Mouse (Mus musculus) R1 (cell line): Measurements from ENCODE around the gene Ripk3.

Experiments used
- DNase-seq: peaks from one replicate; pipeline ENCODE4 v3.0.0-alpha.2; 2018; ENCODE audit warnings: low read depth, low spot score

Gene Ripk3

DNA sequence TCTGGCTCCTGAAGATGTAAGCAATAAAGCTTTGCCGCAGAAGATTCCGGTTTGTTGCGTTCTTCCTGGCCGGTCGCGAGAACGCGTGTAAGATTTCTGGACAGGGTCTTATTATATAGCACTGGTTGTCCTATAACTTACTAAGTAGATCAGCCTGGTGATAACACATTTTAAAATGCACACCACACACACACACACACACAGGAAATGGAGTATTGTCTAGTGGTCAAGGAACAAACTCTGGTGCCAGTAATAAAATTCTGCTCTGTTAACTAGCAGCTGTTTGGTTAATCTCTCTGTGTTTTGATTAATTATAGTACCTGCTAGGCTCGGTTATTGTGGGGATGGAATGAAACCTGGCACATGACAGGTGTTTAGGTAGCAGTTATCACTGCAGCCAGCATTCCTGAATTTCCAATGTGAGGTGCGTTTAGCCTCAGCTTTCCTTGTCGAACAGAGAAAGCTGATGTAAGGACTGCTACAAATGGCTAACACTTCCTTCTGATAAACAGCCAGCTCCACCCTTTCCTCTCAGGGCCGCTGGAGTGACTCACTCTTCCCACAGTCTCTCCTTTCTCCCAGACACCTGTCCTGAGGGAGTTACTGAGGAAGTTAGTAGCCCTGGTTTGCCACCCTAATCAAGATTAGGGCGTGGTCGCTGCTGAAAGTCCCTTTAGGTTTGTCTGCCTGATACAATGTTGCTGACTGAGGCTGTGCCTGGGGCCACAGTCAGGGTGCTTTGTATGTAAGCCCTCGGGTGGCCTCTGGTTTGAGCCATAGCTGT lies 6.9 kb upstream of the Ripk3 start:
- DNase-seq: no peak

DNA sequence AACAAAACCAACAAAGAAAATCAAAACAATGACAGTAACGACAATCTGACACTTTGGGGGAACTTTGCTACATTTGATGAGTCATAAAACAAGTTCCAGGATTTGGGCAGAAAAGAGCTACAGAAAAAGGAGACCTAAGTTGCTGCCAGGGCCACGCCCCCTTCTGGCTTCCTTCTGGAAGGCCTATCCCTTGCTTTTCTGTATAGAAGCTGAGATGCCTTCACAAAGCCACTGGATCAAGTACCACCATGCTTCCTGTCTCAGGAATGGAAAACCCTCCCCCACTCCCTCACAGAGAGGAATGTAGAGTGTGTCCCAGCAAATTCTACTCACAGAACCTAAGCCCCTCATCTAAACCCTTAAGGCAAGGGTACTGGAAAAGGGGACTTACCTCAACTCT lies 5.3 kb upstream of the Ripk3 start:
- no peak for DNase-seq

DNA sequence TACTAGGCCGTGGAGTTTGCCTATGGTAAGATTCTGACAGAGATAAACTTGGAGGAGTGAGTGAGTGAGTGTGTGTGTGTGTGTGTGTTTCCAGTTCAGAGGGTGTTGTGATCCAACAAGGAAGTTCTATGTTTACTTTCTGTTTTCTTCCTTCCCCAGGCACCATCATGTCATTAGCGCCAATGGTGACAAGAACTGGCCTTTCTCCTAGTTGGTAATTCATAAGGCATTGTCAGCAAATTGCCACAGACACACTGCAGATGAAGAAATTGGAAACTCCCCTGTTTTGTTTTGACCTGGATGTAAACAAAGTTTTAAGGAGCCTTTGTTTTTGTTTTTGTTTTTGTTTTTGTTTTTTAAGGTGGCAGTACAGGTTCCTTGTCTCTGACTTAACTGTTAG lies 4.8 kb upstream of the Ripk3 start:
- no peak for DNase-seq

DNA sequence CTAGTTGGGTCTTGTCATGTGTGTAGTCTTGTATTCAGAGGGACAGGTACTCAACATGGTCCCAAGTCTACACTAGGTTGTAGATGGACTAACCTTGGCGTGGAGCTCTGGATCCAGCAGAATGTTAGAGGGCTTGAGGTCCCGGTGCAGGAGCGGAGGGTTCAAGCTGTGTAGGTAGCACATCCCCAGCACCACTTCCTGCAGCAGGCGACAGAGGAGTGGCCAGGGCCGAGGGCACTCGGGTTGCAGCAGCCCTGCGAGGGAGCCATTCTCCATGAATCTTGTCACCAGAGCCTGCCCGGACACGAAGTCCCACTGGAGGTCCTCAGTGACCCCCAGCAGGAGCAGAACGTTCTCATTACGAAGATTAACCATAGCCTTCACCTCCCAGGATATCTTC lies 934 bp downstream of the Ripk3 start:
- DNase-seq: no peak

DNA sequence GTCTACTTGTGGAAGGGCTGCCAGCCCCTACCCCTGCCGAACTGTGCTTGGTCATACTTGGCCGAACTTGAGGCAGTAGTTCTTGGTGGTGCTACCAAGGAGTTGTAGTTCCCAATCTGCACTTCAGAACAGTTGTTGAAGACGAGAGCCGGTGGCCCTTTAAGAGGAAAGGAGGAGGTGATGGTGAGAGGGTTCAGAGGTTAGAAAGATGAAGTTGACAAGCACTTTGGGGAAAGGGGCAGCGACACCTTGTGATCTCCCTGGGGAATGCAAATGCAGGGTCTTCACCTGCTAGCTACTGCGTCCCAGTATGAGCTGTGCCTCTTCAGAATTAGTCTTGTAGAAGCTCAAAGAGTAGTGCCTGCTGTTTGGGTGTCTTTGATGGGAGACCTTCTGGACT lies 3.5 kb downstream of the Ripk3 start:
- peak; percentile 64 for DNase-seq

DNA sequence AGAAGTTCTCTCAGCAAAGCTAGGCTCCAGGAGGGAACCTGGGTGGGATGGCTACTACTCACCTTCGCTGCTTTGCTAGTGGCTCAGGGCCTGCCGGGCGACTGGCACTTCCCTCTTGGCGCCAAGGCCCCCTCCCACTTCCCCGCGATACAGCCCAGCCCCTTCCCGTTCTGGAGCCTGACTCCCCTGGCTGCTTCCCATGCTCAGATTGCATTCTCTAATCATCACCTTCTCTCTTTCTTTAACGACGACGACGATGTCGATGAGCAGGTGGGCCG lies 4.8 kb downstream of the Ripk3 start, which contains the start of gene Adcy4:
TSS of gene Adcy4 (minus strand) at position 138 of the 278 bp plus-strand sequence.
- DNase-seq: no peak

DNA sequence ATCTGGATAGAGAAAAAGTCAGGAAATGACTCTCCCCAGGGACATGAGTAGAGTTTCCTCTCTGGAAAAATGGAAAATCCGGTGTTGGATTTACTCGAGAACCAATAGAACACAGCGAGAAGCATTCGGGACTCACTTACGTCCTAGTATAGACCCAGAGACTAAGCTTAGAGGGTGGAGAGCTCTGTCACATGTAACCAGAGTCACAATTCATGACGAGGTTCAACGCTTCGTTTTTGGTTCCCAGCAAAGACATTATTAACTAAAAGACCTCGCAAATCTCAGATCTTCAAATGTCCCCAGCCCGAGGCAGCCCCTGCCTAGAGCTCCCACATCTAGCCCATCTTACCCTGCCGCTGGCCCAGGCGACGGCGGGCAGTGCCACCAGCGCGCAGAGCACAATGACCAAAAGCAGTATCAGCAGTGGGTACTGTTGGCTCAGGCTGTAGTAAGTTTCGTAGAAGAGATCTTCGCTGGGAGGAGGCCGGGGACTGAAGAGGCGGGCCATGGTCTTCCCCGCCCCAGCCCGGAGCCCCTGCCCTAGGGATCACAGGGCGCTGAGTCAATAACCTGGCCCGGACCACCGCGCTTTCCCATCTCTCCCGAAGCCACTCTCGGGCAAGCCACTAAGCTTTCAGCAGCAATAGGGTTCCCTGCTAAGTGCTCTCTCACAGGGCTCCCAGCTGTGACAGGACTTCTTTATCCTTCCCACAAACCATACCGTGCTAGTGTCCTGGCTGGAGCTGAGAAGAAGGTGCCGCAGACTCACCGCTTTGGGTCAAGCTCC lies 5.3 kb downstream of the Ripk3 start:
- peak; percentile 24 for DNase-seq

DNA sequence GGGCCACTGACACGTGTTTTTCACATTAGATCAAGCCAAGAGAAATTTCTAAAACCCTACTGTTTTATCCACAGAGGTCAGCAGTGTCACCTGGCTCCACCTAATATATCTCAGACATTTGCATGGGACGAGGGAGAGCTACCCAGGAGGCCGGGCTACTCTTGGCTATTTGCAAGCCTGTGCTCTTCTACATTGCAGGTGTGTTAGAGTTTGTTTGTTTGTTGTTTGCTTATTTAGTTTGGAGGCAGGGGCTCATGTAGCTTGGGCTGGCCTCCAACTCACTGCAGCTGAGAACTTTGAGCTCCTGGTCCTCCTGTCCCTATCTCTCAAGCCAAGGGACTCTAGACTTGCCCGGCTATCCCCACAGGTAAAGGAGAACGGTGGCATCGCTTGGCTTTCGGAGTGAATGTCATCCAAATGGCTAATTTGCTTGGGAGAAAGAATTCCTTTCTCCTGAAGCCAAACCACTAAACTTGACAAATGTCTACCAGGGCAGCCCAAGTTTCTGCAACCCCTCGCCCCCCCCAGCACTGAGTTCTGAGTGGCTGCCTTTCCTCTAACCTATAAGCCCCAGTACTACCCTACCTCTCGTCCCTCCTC lies 6.2 kb downstream of the Ripk3 start:
- DNase-seq: no peak

DNA sequence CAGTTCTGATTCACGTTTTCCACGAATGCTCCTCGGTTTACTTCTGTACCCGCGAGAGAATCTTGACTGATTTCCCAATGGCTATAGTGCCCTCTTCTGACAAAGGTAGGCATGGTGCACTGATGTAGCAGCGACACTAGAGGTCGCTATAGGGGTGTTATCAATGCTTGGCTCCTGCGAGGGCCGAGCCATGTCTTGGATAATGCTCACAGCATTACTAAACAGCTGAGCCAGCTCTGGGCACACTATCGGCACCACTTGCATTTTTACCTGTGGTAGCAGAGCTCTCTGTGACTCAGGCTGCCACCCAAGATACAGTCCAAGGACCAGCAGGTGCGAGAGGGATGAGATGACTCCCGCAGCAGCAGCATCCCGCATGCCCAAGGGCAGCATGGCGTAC lies 7.4 kb downstream of the Ripk3 start:
- DNase-seq: peak; percentile 82

DNA sequence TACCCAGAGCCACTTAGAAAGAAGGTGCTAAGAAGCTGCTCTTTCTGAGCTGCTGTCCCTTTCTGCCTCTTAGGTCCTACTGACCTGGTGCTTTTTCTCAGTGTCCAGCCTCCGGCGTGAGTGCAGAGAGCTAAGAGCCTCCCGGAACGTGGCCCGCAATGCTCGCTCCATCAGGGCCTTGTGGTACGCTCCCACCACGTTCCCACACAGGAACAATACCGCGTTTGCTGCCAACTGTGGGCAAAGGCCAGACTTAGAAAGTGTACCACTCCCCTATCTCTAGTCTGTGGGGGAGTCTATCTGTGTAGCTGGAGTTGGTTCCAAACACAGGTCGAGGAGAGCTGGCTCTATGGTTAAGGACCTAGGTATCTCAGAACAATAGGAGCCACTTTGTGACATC lies 7.9 kb downstream of the Ripk3 start:
- no peak for DNase-seq

DNA sequence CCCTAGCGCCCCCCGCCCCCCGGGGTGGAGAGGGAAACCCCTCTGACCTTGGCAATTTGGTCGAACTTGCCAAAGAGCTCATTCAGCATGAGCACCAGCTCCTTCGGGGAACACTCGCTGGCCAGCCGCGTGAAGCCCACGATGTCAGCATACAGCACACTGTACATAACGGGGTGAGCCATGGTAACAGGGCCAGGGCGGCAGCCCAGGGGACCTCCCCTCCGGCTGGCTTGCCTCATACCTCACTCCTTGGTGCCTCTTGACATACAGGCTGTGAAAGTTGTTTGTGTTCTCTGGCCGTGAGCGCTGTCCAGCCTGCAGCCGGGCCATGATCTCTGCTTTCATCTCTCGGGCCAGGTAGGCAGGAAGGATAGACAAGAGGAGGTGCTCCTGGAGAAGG lies 9.0 kb downstream of the Ripk3 start:
- no peak for DNase-seq

DNA sequence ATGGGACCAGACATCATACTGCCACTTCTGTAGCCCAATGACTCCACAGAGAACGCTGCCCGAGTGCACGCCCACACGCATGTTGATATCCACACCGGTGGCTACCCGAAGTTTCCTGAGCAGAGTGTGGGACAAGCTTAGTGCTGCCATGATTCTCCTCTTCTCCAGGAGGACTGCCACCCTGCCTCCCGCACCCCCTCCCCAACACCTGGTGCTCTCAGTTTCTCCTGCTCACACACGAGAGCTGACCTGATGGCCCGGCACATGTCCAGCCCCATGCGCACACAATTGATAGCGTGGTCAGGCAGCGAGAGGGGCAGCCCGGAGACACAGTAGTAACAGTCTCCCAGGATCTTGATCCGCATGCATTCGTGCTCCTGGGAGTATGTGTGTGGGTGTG lies 10.0 kb downstream of the Ripk3 start:
- no peak for DNase-seq

DNA sequence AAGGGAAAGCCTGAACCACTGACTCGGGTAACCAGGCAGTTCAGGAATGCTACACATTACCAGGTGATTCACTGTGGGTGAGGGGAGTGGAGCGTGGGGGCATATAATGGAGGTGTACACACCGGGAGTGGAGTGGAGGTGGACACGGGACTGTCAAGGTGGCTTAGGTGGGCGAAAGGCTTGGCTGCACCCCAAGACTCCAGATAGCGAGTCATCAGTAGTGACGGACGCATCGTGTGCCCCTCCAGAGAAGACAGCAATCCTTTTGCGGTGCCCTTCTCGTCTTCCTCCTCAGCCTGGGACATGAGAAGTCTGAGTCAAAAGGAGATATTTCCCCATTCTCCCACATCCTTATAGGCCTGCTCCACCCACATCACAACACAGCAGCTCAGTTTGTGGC lies 10.9 kb downstream of the Ripk3 start:
- DNase-seq: no peak

DNA sequence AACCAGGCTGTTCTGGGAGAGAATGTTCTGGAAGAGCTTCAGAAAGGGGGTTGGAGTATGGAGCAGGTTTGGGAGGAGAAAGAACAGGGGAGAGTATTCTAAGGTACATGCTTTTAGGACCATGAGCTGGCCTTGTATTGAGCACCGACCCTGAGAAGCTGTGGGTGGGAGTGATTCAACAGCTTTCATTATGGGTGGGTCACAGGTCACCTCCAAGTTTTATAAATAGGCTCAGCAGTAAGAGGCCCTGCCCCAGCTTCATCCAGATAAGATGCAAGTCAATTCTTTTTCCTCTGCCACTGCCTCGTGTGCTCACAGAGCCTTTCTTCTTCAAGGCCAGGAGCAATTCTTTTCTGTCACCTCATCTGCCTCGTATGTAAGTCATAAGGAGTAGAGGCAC lies 11.5 kb downstream of the Ripk3 start:
- DNase-seq: no peak

DNA sequence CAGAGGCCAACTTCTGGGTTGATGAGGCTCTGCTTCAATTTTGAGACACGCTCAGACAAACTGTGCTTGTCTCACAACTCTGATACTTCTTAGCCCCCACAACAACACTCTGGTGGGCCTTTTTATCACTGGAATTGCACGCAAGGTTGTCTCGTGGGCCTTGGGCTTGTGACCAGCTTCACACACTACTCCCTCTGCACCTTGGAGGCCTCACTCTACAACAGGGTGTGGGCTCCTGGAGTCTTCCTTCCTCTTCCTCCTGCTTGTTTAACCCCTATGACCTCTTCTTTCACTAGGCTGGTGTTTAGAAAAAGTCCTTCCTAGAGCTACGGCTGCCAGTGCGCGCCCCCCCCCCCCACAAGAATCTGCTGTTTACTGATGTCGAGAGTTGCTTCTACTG lies 12.0 kb downstream of the Ripk3 start:
- DNase-seq: no peak

DNA sequence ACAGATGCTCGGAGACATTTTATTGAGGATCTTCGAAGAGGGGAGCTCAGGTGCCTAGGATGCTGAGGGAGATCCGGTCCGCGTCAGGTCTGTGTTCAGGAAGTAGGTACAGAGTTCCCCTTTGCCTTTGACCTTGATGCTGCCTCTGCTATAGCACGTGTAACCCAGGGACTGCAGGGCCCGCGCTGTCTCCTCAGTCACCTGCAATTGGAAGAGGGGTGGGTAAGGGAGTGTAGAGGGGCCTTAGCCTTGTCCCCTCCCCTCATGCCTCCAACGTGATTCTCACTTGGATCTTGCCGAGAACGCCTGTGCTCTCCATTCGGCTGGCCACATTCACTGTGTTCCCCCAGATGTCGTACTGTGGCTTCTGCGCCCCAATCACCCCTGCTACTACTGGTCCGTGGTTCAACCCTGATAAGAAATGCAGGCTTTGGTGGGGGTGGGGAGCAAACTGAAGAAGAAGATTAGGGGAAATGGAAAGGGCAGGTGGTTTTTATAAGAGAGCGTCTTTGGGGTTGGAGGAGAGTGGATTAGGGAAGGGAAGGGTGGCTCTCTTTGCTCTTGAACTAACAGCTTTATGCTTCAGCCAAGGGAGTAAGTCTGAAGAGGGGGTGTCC lies 19.5 kb downstream of the Ripk3 start:
- no peak for DNase-seq

DNA sequence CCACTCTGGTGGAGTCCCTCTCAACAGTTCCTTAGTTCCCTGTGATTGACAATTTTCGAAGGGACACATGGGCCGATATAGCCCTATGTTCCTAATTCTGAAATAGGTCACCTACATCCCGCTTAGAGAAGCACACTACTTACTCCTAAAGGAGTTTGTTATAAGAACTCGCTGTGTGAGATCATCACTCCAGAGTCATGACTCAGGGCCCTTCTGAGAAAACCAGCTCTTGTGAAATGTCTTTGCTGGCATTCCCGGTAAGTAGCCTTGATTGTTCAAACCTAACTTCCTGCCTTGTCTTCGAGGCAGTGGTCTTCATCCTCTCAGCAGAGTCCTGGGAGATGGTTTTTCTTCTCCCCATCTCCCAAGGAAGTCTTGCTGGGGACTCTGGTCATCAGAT lies 20.1 kb downstream of the Ripk3 start:
- no peak for DNase-seq

DNA sequence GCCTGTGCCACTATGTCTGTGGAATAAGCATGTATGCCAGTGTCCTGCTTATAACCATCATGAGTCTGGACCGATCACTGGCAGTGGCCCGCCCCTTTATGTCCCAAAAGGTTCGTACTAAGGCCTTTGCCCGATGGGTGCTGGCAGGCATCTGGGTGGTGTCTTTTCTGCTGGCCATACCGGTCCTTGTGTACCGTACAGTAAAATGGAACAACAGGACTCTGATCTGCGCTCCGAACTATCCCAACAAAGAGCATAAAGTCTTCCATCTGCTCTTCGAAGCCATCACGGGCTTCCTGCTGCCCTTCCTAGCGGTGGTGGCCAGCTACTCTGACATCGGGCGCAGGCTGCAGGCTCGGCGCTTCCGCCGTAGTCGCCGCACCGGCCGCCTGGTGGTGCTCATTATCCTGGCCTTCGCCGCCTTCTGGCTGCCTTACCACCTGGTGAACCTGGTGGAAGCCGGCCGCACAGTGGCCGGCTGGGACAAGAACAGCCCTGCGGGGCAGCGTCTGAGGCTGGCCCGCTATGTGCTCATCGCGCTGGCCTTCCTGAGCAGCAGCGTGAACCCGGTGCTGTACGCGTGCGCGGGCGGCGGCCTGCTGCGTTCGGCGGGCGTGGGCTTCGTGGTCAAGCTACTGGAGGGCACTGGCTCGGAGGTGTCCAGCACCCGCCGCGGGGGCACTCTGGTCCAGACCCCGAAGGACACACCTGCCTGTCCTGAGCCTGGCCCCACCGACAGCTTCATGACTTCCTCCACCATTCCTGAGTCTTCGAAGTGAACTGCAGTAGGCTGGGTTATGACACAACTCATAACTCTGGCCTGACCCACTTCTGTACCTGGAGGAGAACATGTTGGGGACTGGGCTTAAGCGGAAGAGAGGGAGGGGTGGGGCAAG lies 20.9 kb downstream of the Ripk3 start:
- DNase-seq: no peak

DNA sequence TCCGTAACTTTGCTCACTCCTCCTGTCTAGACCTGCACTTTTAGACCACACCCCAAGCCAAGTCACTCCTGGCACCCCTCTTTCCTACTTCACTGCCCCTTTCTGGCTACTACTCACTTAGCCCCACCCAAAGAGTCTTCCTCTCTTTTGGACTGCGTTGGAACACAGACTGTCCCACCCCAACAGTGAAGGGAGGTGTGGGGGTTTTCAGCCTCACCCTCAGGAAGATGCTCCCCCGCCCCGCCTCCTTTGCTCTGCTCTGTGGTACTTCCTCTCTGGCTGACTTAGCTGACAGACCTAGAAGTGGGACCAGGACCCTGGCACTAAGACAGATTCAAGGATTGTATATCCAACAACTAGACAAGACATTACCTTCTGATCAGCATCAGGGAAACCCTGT lies 23.0 kb downstream of the Ripk3 start, which contains the start of gene Ltb4r1:
TSS of gene Ltb4r1 (plus strand) at position 267 of the 400 bp plus-strand sequence.
- DNase-seq: no peak

DNA sequence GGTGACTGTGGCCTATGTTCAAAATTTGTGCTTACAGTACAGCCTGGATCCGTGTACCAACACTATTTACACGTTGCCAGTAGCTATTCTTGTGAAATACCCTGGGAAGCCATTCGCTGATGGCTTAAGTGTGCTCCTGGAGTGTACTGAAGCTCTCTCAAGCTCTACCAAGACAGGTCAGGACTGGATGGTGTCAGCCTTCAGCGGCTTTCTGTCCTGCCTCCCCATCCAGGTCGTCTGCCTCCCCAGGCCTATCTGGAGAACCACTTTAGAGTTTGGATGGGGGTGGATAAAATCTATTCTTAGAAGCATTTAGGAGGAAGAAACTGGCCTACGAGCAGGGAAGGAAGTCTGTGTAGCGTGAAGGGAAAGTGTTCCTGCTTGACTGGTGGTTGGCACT lies 25.5 kb downstream of the Ripk3 start:
- DNase-seq: no peak
